Mouse (Mus musculus) C2C12 (cell line): ENCODE data around the gene Anxa5.

Source experiments
- CEBPB ChIP-seq: IDR thresholded peaks from one replicate; pipeline ENCODE4 v1.6.1; 2011; ENCODE audit warnings: low read depth, mild to moderate bottlenecking, control low read depth, moderate library complexity
- CTCF ChIP-seq: IDR thresholded peaks from one replicate; pipeline ENCODE4 v1.5.1; 2011; ENCODE audit not compliant: control insufficient read depth, insufficient read depth, insufficient read length
- MAX ChIP-seq: IDR thresholded peaks from one replicate; pipeline ENCODE4 v1.6.1; 2011; ENCODE audit warnings: mild to moderate bottlenecking, control low read depth
- MYOD1 ChIP-seq: IDR thresholded peaks from one replicate; pipeline ENCODE4 v1.6.1; 2011; ENCODE audit warnings: low read depth; ENCODE audit not compliant: control insufficient read depth, insufficient read length
- MYOG ChIP-seq: IDR thresholded peaks from one replicate; pipeline ENCODE4 v1.6.1; 2011; ENCODE audit not compliant: control insufficient read depth, insufficient read length; ENCODE audit errors: extremely low read depth
- USF1 ChIP-seq: IDR thresholded peaks from one replicate; pipeline ENCODE4 v1.6.1; 2011; ENCODE audit warnings: low read depth, mild to moderate bottlenecking, control low read depth, moderate library complexity

GRCm38 (mm10) chr3:36400657-36401056 is 75.0 kb downstream of the Anxa5 start:
- no peak for TF ChIP-seq MAX
- TF ChIP-seq CTCF: no peak
- TF ChIP-seq MYOG: no peak
- TF ChIP-seq CEBPB: no peak
- no peak for TF ChIP-seq USF1
- TF ChIP-seq MYOD1: no peak
